Mouse (Mus musculus) cortical plate, adult 2 months (tissue): Measurements from ENCODE around the gene Gm11733. TPM values are rescaled to one million over a fixed set of nuclear protein-coding genes. Genes with fewer than 3 reads are reported as not detected.
A peak's percentile ranks its signal among the peaks of the same experiment; 100 is the strongest.

Experiments
- H3K27ac ChIP-seq: fragments of 200-500 bp; 2 replicates; pipeline ENCODE4 v1.5.1; 2012; ENCODE audit warnings: low read length, control low read depth, inconsistent platforms; ENCODE audit not compliant: insufficient read depth
- H3K4me1 ChIP-seq: fragments of 200-500 bp; 2 replicates; pipeline ENCODE4 v1.6.1; 2011; ENCODE audit warnings: low read length; ENCODE audit not compliant: control insufficient read depth, insufficient read depth
- H3K4me3 ChIP-seq: fragments of 200-500 bp; 2 replicates; pipeline ENCODE4 v1.5.1; 2011; ENCODE audit warnings: mild to moderate bottlenecking, low read length, control low read depth; ENCODE audit not compliant: insufficient read depth
- CTCF ChIP-seq: fragments of 200-500 bp; IDR thresholded peaks from 2 replicates; pipeline ENCODE4 v1.5.1; 2011; ENCODE audit warnings: mild to moderate bottlenecking, control low read depth, low read length; ENCODE audit not compliant: insufficient read depth; ENCODE audit errors: extremely low read depth
- POLR2A ChIP-seq: fragments of 200-500 bp; IDR thresholded peaks from 2 replicates; pipeline ENCODE4 v1.6.1; 2011; ENCODE audit warnings: mild to moderate bottlenecking, low read length, control low read depth; ENCODE audit not compliant: insufficient read depth; ENCODE audit errors: extremely low read depth
- polyA plus RNA-seq: library from polyadenylated mRNA; depleted of rRNA; stranded (reverse); fragments of >200 nt; gene quantifications from 2 replicates; pipeline ENCODE4 v1.2.3, GENCODE M21; 2012

Gm11733 gene
- polyA plus RNA-seq, 1 experiment = 0.15 TPM

GRCm38 (mm10) chr11:117476554-117477107 lies 7.5 kb upstream of the Gm11733 start:
- TF ChIP-seq CTCF (no peak), POLR2A (no peak)
- Histone ChIP-seq H3K27ac (no peak overlapping the region), H3K4me1 (peaks cover 5% of the 10 kb centered on the region; the same call in 1 of the 2 replicates), H3K4me3 (no peak overlapping the region)

- H3K4me1 ChIP-seq = peaks cover 7% of the 10 kb centered on the region
- no peak overlapping the region for H3K4me3 ChIP-seq
- no peak overlapping the region for H3K27ac ChIP-seq
- TF ChIP-seq CTCF (no peak), POLR2A (no peak)
These were observed 5.7 kb upstream of the Gm11733 start for GRCm38 (mm10) chr11:117478271-117479006.

DNA sequence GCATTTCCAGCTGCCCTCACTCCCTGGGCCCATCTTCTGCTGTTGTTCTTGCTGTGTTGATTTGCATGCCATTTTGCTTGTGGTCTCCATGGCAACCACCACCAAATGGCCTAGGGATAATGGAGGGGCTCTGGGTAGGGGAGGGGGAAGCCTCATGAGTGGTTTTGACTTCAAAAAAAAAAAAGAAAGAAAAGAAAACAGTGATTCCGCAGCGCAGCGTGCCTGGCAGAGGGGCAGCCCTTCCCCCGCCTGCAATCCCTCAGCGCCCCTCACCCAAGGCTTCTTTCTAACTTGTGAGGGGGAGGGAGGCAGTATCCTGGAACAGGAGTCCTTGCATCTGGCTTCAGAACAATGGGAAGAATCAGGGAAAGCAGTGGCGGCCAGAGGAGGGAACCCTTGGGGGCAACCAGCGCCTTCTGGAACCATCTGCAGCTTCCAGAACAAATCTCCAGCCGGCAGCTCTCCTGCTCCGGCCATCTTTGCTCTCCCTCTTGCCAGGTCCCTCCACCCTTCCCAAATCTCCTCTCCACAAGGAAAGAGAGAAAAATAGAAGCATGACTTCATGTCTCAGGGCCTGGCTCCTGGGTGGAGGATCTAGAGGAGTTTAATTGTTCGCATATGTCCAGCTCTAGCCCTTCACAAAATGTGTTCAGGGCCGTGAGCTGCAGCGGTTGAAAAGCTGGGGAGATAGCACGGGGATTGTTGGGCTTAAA lies 5.0 kb upstream of the Gm11733 start:
- peaks cover 5% of the 10 kb centered on the region for H3K4me1 ChIP-seq
- no peak for TF ChIP-seq CTCF
- no peak for TF ChIP-seq POLR2A
- no peak overlapping the region for H3K4me3 ChIP-seq
- no peak overlapping the region; the same call in 1 of the 2 replicates for H3K27ac ChIP-seq

- H3K4me1 ChIP-seq = peaks cover 6% of the 10 kb centered on the region
- H3K4me3 ChIP-seq = no peak overlapping the region
These were observed 4.4 kb upstream of the Gm11733 start for GRCm38 (mm10) chr11:117479746-117480145.

DNA sequence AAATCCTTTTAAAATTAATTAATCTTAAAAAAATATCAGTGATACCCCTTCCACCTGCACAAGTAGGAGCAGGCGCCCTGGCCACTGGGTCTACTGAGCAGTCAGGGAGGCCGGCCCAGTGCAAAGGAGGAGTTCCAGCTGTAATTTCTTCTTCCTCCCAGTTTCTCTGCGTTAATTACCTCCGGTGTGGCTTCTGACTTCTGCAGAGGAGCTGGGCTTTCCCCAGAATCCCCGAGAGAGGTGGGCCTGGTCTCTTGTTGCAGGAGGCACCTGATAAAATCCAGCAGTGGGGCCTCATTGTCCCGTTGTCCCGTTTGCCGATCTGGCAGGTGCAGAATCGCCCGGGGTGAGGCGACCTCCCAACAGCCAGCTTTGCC lies 1.9 kb upstream of the Gm11733 start:
- no peak for TF ChIP-seq POLR2A
- no peak for TF ChIP-seq CTCF
- H3K4me1 ChIP-seq = peaks cover 6% of the 10 kb centered on the region
- H3K27ac ChIP-seq = peak overlapping the region; percentile 53; the same call in 1 of the 2 replicates
- peak overlapping the region; percentile 2; the same call in 1 of the 2 replicates for H3K4me3 ChIP-seq

More at GRCm38 (mm10) chr11:117479746-117480145, 4.4 kb upstream of the Gm11733 start:
- no peak overlapping the region; the same call in 1 of the 2 replicates for H3K27ac ChIP-seq
- no peak for TF ChIP-seq CTCF
- no peak for TF ChIP-seq POLR2A

GRCm38 (mm10) chr11:117482677-117483511 lies 1.3 kb upstream of the Gm11733 start:
- Histone ChIP-seq H3K4me3 (peak overlapping the region; percentile 2; the same call in 1 of the 2 replicates), H3K4me1 (peaks cover 6% of the 10 kb centered on the region), H3K27ac (peak overlapping the region; percentile 53)
- TF ChIP-seq CTCF = no peak
- TF ChIP-seq POLR2A = peak; percentile 52; the same call in 1 of the 2 replicates

GRCm38 (mm10) chr11:117491408-117492208 lies 7.4 kb downstream of the Gm11733 start:
- Histone ChIP-seq H3K4me3 (no peak overlapping the region), H3K4me1 (no peaks in the 10 kb centered on the region), H3K27ac (no peak overlapping the region)
- TF ChIP-seq POLR2A (no peak), CTCF (no peak)

GRCm38 (mm10) chr11:117492209-117492505 lies 8.0 kb downstream of the Gm11733 start:
- Histone ChIP-seq H3K4me1 (no peaks in the 10 kb centered on the region), H3K27ac (no peak overlapping the region), H3K4me3 (no peak overlapping the region)
- no peak for TF ChIP-seq POLR2A
- no peak for TF ChIP-seq CTCF

DNA sequence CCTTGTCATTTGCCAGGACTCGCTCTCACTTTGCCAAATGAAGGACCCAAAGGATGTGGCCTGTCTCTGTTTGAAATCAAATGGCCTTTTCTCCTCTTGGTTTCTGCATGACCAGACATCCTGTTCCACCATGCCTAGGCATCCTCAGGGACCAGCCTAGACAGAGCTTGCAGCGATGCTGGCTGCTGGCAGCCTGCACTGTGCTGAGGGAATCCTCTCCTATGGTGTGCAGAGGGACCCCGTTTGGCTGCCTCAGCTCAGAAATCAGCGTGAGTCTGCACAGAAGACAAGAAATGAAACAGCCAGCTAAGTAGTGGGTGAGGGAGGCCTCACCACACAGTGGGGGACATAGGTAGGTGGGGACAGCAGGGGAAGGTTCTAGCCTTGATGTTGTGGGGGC lies 12.6 kb downstream of the Gm11733 start:
- no peak overlapping the region for H3K4me3 ChIP-seq
- H3K27ac ChIP-seq = no peak overlapping the region
- H3K4me1 ChIP-seq = no peaks in the 10 kb centered on the region
- no peak for TF ChIP-seq POLR2A
